Mouse (Mus musculus) embryonic fibroblast, embryonic 13.5 days (primary cell): ENCODE measurements around the gene Slc35e2.

Experiments used
- CTCF ChIP-seq: IDR thresholded peaks from 2 replicates; pipeline ENCODE4 v1.5.1; 2011; ENCODE audit warnings: mild to moderate bottlenecking, control low read depth, low read length, moderate library complexity, borderline replicate concordance; ENCODE audit not compliant: insufficient read depth
- POLR2A ChIP-seq: IDR thresholded peaks from 2 replicates; pipeline ENCODE4 v1.6.1; 2011; ENCODE audit warnings: low read depth, mild to moderate bottlenecking, control low read depth, low read length, moderate library complexity

DNA sequence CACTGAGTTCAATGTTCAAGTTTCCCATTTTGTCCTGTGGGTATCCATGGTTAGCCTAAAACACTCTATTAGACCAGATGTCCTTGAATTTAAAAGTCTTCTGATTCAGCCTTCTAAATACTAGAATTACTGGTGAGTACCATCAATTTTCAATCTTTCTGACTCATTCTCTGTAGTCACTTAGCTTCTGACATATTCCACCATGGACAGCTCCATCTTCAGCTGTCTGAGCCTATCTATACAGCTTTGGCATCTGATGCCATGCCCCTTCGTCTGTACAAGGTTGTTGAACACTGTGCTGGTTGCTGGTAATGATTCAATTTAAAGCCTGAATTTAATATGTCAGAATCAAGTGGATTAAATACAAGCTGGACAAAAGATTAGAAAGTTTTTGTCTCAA is 45.8 kb upstream of the Slc35e2 start:
- TF ChIP-seq CTCF (no peak), POLR2A (no peak)
